Mouse (Mus musculus): Measurements from ENCODE around the gene Hc. TPM values are rescaled to one million over a fixed set of nuclear protein-coding genes. Genes with fewer than 3 reads are reported as not detected.
A peak's percentile ranks its signal among the peaks of the same experiment; 100 is the strongest.

Hc gene
- polyA plus RNA-seq, 1 experiment from 2014 or later = 0.47 TPM

- Histone ChIP-seq H3K27ac (no peak overlapping the region), H3K27me3 (no peaks in the 10 kb centered on the region), H3K4me2 (no peak overlapping the region), H3K4me1 (replicated peaks) (peaks cover 7% of the 10 kb centered on the region), H3K9me3 (no peaks in the 10 kb centered on the region), H3K36me3 (no peaks in the 10 kb centered on the region), H3K9ac (no peak overlapping the region), H3K4me3 (no peak overlapping the region)
- ATAC-seq (ENCODE audit: low FRiP score) = no peak
- WGBS = 84% methylated on average over 1 of the region's 1 CpGs
Observed at GRCm38 (mm10) chr2:34987595-34987994, 73.6 kb downstream of the Hc start.

GRCm38 (mm10) chr2:34984885-34985284, 76.4 kb downstream of the Hc start:
- H3K4me3 ChIP-seq = no peak overlapping the region
- no peak overlapping the region for H3K27ac ChIP-seq
- no peaks in the 10 kb centered on the region for H3K36me3 ChIP-seq
- H3K4me2 ChIP-seq = no peak overlapping the region
- H3K9me3 ChIP-seq = no peaks in the 10 kb centered on the region
- no peak for ATAC-seq (ENCODE audit: low FRiP score)
- peaks cover 19% of the 10 kb centered on the region for H3K4me1 ChIP-seq (replicated peaks)
- H3K27me3 ChIP-seq = no peaks in the 10 kb centered on the region
- H3K9ac ChIP-seq = no peak overlapping the region
- 81% methylated on average over 8 of the region's 8 CpGs for WGBS

- Histone ChIP-seq H3K4me3 (no peak overlapping the region), H3K4me1 (replicated peaks) (peaks cover 19% of the 10 kb centered on the region), H3K27me3 (no peaks in the 10 kb centered on the region), H3K9ac (no peak overlapping the region), H3K27ac (no peak overlapping the region), H3K36me3 (no peaks in the 10 kb centered on the region), H3K4me2 (no peak overlapping the region), H3K9me3 (no peaks in the 10 kb centered on the region)
- 67% methylated on average over 11 of the region's 11 CpGs for WGBS
- no peak for ATAC-seq (ENCODE audit: low FRiP score)
Observed at GRCm38 (mm10) chr2:34982906-34983698, 78.1 kb downstream of the Hc start.

- H3K4me1 ChIP-seq (replicated peaks) = peaks cover 19% of the 10 kb centered on the region
- no peak overlapping the region for H3K4me2 ChIP-seq
- 0 out of 2 replicates have a peak overlapping the region, but pooled peaks have one; percentile 20 for H3K27ac ChIP-seq
- 59% methylated on average over 14 of the region's 14 CpGs for WGBS
- no peaks in the 10 kb centered on the region for H3K27me3 ChIP-seq
- no peak for ATAC-seq (ENCODE audit: low FRiP score)
- no peaks in the 10 kb centered on the region for H3K9me3 ChIP-seq
- H3K9ac ChIP-seq = no peak overlapping the region
- no peak overlapping the region for H3K4me3 ChIP-seq
- no peaks in the 10 kb centered on the region for H3K36me3 ChIP-seq
Observed at GRCm38 (mm10) chr2:34982096-34982724, 79.0 kb downstream of the Hc start.

- peaks cover 19% of the 10 kb centered on the region for H3K4me1 ChIP-seq (replicated peaks)
- H3K4me3 ChIP-seq = no peak overlapping the region
- 63% methylated on average over 3 of the region's 3 CpGs for WGBS
- no peak overlapping the region for H3K4me2 ChIP-seq
- H3K9ac ChIP-seq = no peak overlapping the region
- no peaks in the 10 kb centered on the region for H3K9me3 ChIP-seq
- no peak overlapping the region for H3K27ac ChIP-seq
- no peak for ATAC-seq (ENCODE audit: low FRiP score)
- H3K36me3 ChIP-seq = no peaks in the 10 kb centered on the region
- H3K27me3 ChIP-seq = no peaks in the 10 kb centered on the region
Observed at GRCm38 (mm10) chr2:34979459-34980011, 81.7 kb downstream of the Hc start.

- H3K4me1 ChIP-seq (replicated peaks) = peaks cover 19% of the 10 kb centered on the region
- H3K36me3 ChIP-seq = no peaks in the 10 kb centered on the region
- H3K4me3 ChIP-seq = no peak overlapping the region
- no peak overlapping the region for H3K9ac ChIP-seq
- no peak for ATAC-seq (ENCODE audit: low FRiP score)
- WGBS = 95% methylated on average over 2 of the region's 2 CpGs
- no peaks in the 10 kb centered on the region for H3K9me3 ChIP-seq
- no peaks in the 10 kb centered on the region for H3K27me3 ChIP-seq
- no peak overlapping the region for H3K4me2 ChIP-seq
- H3K27ac ChIP-seq = no peak overlapping the region
Observed at GRCm38 (mm10) chr2:34978226-34978625, 83.0 kb downstream of the Hc start.

GRCm38 (mm10) chr2:34976945-34977658, 84.1 kb downstream of the Hc start:
- ATAC-seq (ENCODE audit: low FRiP score) = no peak
- 89% methylated on average over 8 of the region's 8 CpGs for WGBS
- Histone ChIP-seq H3K9me3 (no peaks in the 10 kb centered on the region), H3K27ac (no peak overlapping the region), H3K4me3 (no peak overlapping the region), H3K4me2 (no peak overlapping the region), H3K9ac (no peak overlapping the region), H3K36me3 (no peaks in the 10 kb centered on the region), H3K27me3 (no peaks in the 10 kb centered on the region), H3K4me1 (replicated peaks) (peaks cover 8% of the 10 kb centered on the region)

GRCm38 (mm10) chr2:34976447-34976846, 84.8 kb downstream of the Hc start:
- Histone ChIP-seq H3K4me2 (no peak overlapping the region), H3K4me3 (no peak overlapping the region), H3K27me3 (no peaks in the 10 kb centered on the region), H3K36me3 (no peaks in the 10 kb centered on the region), H3K27ac (no peak overlapping the region), H3K9me3 (no peaks in the 10 kb centered on the region), H3K9ac (no peak overlapping the region), H3K4me1 (replicated peaks) (peaks cover 1% of the 10 kb centered on the region; the same call in 1 of the 2 replicates)
- no peak for ATAC-seq (ENCODE audit: low FRiP score)
- 93% methylated on average over 6 of the region's 6 CpGs for WGBS

- H3K27ac ChIP-seq = no peak overlapping the region
- no peak overlapping the region for H3K4me2 ChIP-seq
- no peaks in the 10 kb centered on the region for H3K36me3 ChIP-seq
- no peaks in the 10 kb centered on the region for H3K9me3 ChIP-seq
- ATAC-seq (ENCODE audit: low FRiP score) = no peak
- 89% methylated on average over 8 of the region's 8 CpGs for WGBS
- H3K4me3 ChIP-seq = no peak overlapping the region
- H3K9ac ChIP-seq = no peak overlapping the region
- H3K4me1 ChIP-seq (replicated peaks) = no peaks in the 10 kb centered on the region; the same call in 1 of the 2 replicates
- H3K27me3 ChIP-seq = no peaks in the 10 kb centered on the region
Observed at GRCm38 (mm10) chr2:34973087-34973486, 88.2 kb downstream of the Hc start.

- 75% methylated on average over 11 of the region's 11 CpGs for WGBS
Observed at GRCm38 (mm10) chr2:34971080-34971888, 90.0 kb downstream of the Hc start.

GRCm38 (mm10) chr2:34970092-34970750, 91.0 kb downstream of the Hc start:
- no peak for ATAC-seq (ENCODE audit: low FRiP score)
- 40% methylated on average over 9 of the region's 9 CpGs for WGBS

More at GRCm38 (mm10) chr2:34971080-34971888, 90.0 kb downstream of the Hc start:
- no peak overlapping the region for H3K27ac ChIP-seq
- ATAC-seq (ENCODE audit: low FRiP score) = no peak
- H3K36me3 ChIP-seq = no peaks in the 10 kb centered on the region
- no peaks in the 10 kb centered on the region; the same call in 1 of the 2 replicates for H3K4me1 ChIP-seq (replicated peaks)
- no peaks in the 10 kb centered on the region for H3K27me3 ChIP-seq
- no peak overlapping the region for H3K4me3 ChIP-seq
- no peak overlapping the region for H3K4me2 ChIP-seq
- no peaks in the 10 kb centered on the region for H3K9me3 ChIP-seq
- H3K9ac ChIP-seq = no peak overlapping the region

More at GRCm38 (mm10) chr2:34970092-34970750, 91.0 kb downstream of the Hc start:
- Histone ChIP-seq H3K36me3 (no peaks in the 10 kb centered on the region), H3K4me1 (replicated peaks) (no peaks in the 10 kb centered on the region; the same call in 1 of the 2 replicates), H3K4me2 (no peak overlapping the region), H3K4me3 (no peak overlapping the region), H3K9me3 (no peaks in the 10 kb centered on the region), H3K9ac (no peak overlapping the region), H3K27ac (no peak overlapping the region), H3K27me3 (no peaks in the 10 kb centered on the region)
